ENCODE assay signal across 8 mouse cellular contexts in genomic region chr17:84956441-84956840, GRCm38 (mm10). TPM values are rescaled to one million over a fixed set of nuclear protein-coding genes. Genes with fewer than 3 reads are reported as not detected.
DNase-seq lines count a peak whose midpoint lies in the region; ATAC-seq and TF ChIP-seq lines count a peak whose summit lies in the region.

Gene Ppm1b, plus strand, starts transcription at chr17:84956741.

- peak within 1 kb of the TSS; percentile 76; the same call in 1 of the 2 replicates for H3K27ac ChIP-seq in CH12.LX (ENCODE audit: insufficient read depth, low read depth)
- H3K27ac ChIP-seq in limb, embryonic 10.5 days: peak within 1 kb of the TSS; percentile 97
- H3K27ac ChIP-seq in neural tube, embryonic 15.5 days (replicated peaks): peak within 1 kb of the TSS; percentile 97

- WGBS in limb, embryonic 10.5 days: 33% methylated on average over 9 of the region's 9 CpGs
- 28% methylated on average over 9 of the region's 9 CpGs for WGBS in neural tube, embryonic 15.5 days

- intact Hi-C loops in heart, postnatal 36 days (cut with DNase I): loop anchor here (5.0 kb wide), 1 partner anchor 164 kb away; the partner anchor contains the start of gene Lrpprc

- H3K79me2 ChIP-seq in CH12.LX (replicated peaks; ENCODE audit: control insufficient read depth, extremely low read depth, insufficient read depth, poor library complexity, severe bottlenecking): peaks cover 24% of the 10 kb centered on the region

- no peak for TF ChIP-seq CTCF in CH12.LX (conservative IDR thresholded peaks at IDR 0.05 in 1 of 2, IDR thresholded peaks at IDR 0.05 in 1 of 2; ENCODE audit: low read depth in 2 of 2, low read length in 2 of 2)

- H3K4me2 ChIP-seq in CH12.LX (ENCODE audit: insufficient read depth, low read depth, poor library complexity, severe bottlenecking): peak within 1 kb of the TSS; percentile 95
- peak within 1 kb of the TSS; percentile 67 for H3K4me2 ChIP-seq in neural tube, embryonic 15.5 days

- no peak for TF ChIP-seq EP300 in CH12.LX (IDR thresholded peaks at IDR 0.05; ENCODE audit: low read length)

- DNase-seq in adrenal gland, adult 18-20 months (ENCODE audit: low spot score in 2 of 2): no peak
- DNase-seq in adrenal gland, adult (ENCODE audit: inconsistent age in 2 of 2, low spot score in 1 of 2): no peak
- DNase-seq in CH12.LX (ENCODE audit: extremely low read depth): no peak
- DNase-seq in heart, postnatal 36 days: peak in 1 of 2 experiments; percentile 11
- no peak for DNase-seq in limb, embryonic 10.5 days (ENCODE audit: low spot score)
- DNase-seq in thymus, postnatal 36 days: no peak

- dilution Hi-C loops in CH12.LX (cut with MboI; ENCODE audit: extremely low pct_ligation_motif_present, extremely low pct_unique_long_range_greater_than_20kb, low sequenced_read_pairs): no loop called here

- TF ChIP-seq POLR2A in CH12.LX (IDR thresholded peaks at IDR 0.05; ENCODE audit: low read depth, low read length): no peak

- peaks cover 0 to under 1% of the 10 kb centered on the region in 2 experiments for H3K36me3 ChIP-seq in CH12.LX (replicated peaks in 1 of 2; ENCODE audit: control insufficient read depth in 1 of 2, insufficient read depth in 1 of 2, low read length in 1 of 2)
- H3K36me3 ChIP-seq in limb, embryonic 10.5 days: 0 out of 2 replicates have a peak, but pooled peaks cover under 1% of the 10 kb centered on the region
- no peaks in the 10 kb centered on the region for H3K36me3 ChIP-seq in neural tube, embryonic 15.5 days

- 0 out of 2 replicates have a peak, but pooled peaks have one; percentile 1 for ATAC-seq in erythroid progenitor cell, adult 5-6 weeks (replicated peaks; ENCODE audit: low FRiP score, poor library complexity, severe bottlenecking)
- ATAC-seq in neural tube, embryonic 15.5 days (ENCODE audit: low FRiP score): no peak

- no peaks in the 10 kb centered on the region for H3K27me3 ChIP-seq in CH12.LX (replicated peaks)
- no peaks in the 10 kb centered on the region for H3K27me3 ChIP-seq in limb, embryonic 10.5 days (ENCODE audit: low read depth, poor library complexity, severe bottlenecking)
- no peaks in the 10 kb centered on the region for H3K27me3 ChIP-seq in neural tube, embryonic 15.5 days (replicated peaks)

- H3K9me3 ChIP-seq in CH12.LX (replicated peaks; ENCODE audit: low read length): no peaks in the 10 kb centered on the region
- H3K9me3 ChIP-seq in limb, embryonic 10.5 days (replicated peaks): no peaks in the 10 kb centered on the region
- no peaks in the 10 kb centered on the region for H3K9me3 ChIP-seq in neural tube, embryonic 15.5 days (replicated peaks)

- peak within 1 kb of the TSS; percentile 62 to 69 (median 67) for H3K4me3 ChIP-seq in CH12.LX (replicated peaks in 1 of 3; ENCODE audit: low read depth in 2 of 3, low read length in 2 of 3, poor library complexity in 1 of 3)
- H3K4me3 ChIP-seq in limb, embryonic 10.5 days: peak within 1 kb of the TSS; percentile 92
- H3K4me3 ChIP-seq in neural tube, embryonic 15.5 days (replicated peaks): peak within 1 kb of the TSS; percentile 96

- in situ Hi-C loops in CH12.LX (cut with MboI; ENCODE audit: low pct_ligation_motif_present, low pct_unique_long_range_greater_than_20kb, low sequenced_read_pairs): no loop called here

- H3K4me1 ChIP-seq in CH12.LX (ENCODE audit: control insufficient read depth in 1 of 2, insufficient read depth in 2 of 2): peaks cover 5 to 29% of the 10 kb centered on the region in 2 experiments; a peak in 3 of 4 replicates
- H3K4me1 ChIP-seq in limb, embryonic 10.5 days: peaks cover 25% of the 10 kb centered on the region
- peaks cover 32% of the 10 kb centered on the region for H3K4me1 ChIP-seq in neural tube, embryonic 15.5 days

- TF ChIP-seq RAD21 in CH12.LX (IDR thresholded peaks at IDR 0.05; ENCODE audit: low read depth, low read length): no peak

- H3K9ac ChIP-seq in CH12.LX (ENCODE audit: insufficient read depth, low read depth): peak within 1 kb of the TSS; percentile 83
- peak within 1 kb of the TSS; percentile 47 for H3K9ac ChIP-seq in neural tube, embryonic 15.5 days (replicated peaks)

TF ChIP-seq in CH12.LX, 34 proteins besides CTCF, POLR2A, EP300 and RAD21:
- TF ChIP-seq MAFK (IDR thresholded peaks at IDR 0.05; ENCODE audit: insufficient replicate concordance, low read length): no peak
- TF ChIP-seq CHD1 (IDR thresholded peaks at IDR 0.05; ENCODE audit: low read depth, low read length): 0 out of 2 replicates have a peak, but pooled peaks have one; percentile 79

RNA-seq across cellular contexts. Expression of gene Ppm1b, which starts in this region (rescaled TPM):
- total RNA-seq in adrenal gland, adult 18-20 months (2021): 100 to 1,000 TPM; 114 to 143 TPM
- total RNA-seq in CH12.LX (2012; rRNA removed) (33.2 and 37.7 TPM in 2 replicates), CH12.LX (2014; rRNA removed) (39.5 and 39.9 TPM in 2 replicates)
- polyA plus RNA-seq in CH12.LX (2012; ENCODE audit: insufficient read length, low read depth): 47.8 and 49.6 TPM in 2 replicates
- 102 and 124 TPM in 2 replicates for total RNA-seq in erythroid progenitor cell, adult 5-6 weeks (2015; ENCODE audit: low replicate concordance)
- total RNA-seq in erythroid progenitor cell, adult 5-6 weeks (2017; ENCODE audit: low replicate concordance): 107 and 145 TPM in 2 replicates
- total RNA-seq in heart, postnatal 36 days (2021): 100 to 1,000 TPM; 121 to 128 TPM
- 59.5 and 71.7 TPM in 2 replicates for polyA plus RNA-seq in limb, embryonic 10.5 days (2016; fragmentation: Nextera tagmentation; extraction: Ambion mirVana)
- 82.2 and 84.7 TPM in 2 replicates for polyA plus RNA-seq in neural tube, embryonic 15.5 days (2015; fragmentation: Nextera tagmentation; extraction: Ambion mirVana)
